Mouse (Mus musculus): ENCODE results near the gene Nectin4.
A peak's percentile ranks its signal among the peaks of the same experiment; 100 is the strongest.

Nectin4 gene

DNA sequence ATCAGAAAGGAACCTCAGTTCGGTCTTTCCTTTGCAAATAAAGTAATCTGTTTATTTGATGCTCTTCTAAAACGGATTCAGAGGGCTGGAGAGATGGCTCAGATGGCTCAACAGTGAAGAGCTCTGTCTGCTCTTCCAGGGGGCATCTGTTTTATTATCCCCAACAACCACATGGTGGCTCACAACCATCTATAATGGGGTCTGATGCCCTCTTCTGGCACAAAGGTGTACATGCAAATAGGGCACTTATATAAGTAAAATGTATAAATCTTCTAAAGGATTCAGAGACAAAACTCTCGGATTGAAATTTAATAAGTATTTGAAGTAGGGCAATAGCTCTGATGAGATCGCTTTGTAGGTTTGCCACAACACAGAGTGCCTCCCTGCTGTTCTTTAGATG is 11.5 kb upstream of the Nectin4 start:
- peak; percentile 50 for DNase-seq (ENCODE audit: low read depth, low spot score)

GRCm38 (mm10) chr1:171360253-171360652 is 9.6 kb upstream of the Nectin4 start:
- no peak for DNase-seq (ENCODE audit: low read depth, low spot score)

DNA sequence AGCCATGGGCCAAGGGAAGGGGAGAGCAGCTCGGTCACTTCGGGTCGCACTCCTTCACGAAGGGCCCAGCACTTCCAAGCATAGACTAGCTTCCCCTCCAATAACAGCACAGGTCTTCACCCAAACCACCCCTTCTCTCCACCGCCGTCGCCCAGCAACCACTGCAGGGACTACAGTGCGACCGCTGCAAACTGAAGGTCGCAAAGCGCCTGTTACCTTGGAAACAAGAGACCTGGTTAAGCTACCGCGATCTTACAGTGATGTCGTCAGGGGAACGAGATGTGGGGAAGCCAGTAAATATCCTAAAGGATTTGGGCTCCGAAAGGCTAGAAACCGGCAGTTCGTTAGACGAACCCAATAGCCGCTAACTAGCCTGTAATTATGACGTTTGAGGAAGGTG is 9.2 kb upstream of the Nectin4 start, which contains the start of gene Klhdc9:
Gene Klhdc9, minus strand, starts transcription at position 143 of the 400 bp plus-strand sequence.
- no peak for DNase-seq (ENCODE audit: low read depth, low spot score)

DNA sequence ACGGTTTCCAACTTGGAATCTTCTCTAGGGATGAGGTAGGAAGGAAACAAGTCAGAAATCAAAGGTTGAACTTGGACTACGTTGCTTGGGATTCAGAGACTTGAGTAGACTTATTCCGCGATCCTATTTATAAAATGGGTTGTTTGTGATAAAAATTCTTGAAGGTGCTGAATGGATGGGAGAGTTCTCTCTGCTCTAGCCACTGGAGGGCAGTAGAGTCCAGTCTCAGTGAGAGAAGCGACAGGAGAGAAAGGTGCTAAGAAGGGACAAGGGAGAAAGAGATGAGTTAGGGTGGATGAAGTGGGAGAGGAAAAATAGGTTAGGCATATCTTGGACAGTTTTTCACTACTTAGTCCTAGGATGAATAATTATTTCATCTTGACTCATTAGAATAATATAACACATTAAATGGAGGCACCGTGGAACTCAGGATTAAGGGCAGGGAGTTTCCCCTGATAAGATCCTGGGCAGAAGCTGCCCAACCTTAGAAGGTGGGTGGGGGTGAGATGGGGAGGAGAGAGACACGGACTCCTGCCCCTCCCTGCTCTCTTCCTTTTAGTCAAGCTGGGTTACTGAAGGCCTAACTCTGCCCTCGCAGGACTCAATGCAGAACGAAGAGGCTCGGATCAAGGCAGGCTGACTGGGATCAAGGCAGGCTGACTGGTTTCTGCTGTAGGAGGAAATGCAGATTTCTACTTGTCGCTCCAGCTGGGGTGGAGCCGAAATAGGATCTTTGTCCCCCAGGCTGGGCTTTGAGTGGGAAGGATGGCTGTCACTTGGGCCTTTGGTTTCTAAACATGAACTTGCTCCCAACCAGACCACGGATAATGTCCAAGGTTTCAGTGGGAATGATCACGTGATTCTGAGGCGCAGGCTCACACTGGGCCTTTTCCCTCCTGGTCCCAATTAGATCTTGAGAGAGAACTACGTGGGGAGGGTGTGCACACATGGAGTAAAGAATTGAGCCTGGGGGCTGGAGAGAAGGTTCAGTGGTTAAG is 8.5 kb upstream of the Nectin4 start:
- peak; percentile 69 for DNase-seq (ENCODE audit: low read depth, low spot score)

GRCm38 (mm10) chr1:171365934-171366333 is 4.0 kb upstream of the Nectin4 start:
- no peak for DNase-seq (ENCODE audit: low read depth, low spot score)

- no peak for DNase-seq (ENCODE audit: low read depth, low spot score)
These were observed 3.0 kb downstream of the Nectin4 start for GRCm38 (mm10) chr1:171372880-171373279.

GRCm38 (mm10) chr1:171373946-171374345 is 4.0 kb downstream of the Nectin4 start:
- no peak for DNase-seq (ENCODE audit: low read depth, low spot score)

DNA sequence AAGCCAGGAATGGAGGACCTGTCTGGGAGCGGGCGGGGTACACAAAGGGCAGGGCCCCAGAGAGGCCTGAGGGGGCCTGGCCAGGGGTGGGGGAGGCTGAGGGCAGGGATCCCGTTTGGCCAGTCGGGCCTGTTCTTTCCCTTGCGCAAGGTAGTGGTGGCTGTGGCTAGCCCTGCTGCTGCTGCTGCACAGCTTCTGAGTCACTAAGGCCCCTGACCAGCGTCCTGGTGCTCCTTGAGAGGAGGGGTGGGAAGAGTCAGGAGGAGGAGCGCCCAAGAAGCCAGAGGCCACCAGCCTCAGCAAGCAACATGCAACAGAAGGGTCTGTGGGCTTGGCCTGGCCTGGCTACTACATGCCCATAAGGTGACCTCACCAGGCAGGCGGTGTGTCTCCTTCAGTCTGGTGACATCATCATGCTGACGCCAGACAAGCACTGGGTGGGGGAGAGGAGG is 5.8 kb downstream of the Nectin4 start:
- no peak for DNase-seq (ENCODE audit: low read depth, low spot score)

GRCm38 (mm10) chr1:171378298-171378697 is 8.4 kb downstream of the Nectin4 start:
- DNase-seq (ENCODE audit: low read depth, low spot score) = no peak

DNA sequence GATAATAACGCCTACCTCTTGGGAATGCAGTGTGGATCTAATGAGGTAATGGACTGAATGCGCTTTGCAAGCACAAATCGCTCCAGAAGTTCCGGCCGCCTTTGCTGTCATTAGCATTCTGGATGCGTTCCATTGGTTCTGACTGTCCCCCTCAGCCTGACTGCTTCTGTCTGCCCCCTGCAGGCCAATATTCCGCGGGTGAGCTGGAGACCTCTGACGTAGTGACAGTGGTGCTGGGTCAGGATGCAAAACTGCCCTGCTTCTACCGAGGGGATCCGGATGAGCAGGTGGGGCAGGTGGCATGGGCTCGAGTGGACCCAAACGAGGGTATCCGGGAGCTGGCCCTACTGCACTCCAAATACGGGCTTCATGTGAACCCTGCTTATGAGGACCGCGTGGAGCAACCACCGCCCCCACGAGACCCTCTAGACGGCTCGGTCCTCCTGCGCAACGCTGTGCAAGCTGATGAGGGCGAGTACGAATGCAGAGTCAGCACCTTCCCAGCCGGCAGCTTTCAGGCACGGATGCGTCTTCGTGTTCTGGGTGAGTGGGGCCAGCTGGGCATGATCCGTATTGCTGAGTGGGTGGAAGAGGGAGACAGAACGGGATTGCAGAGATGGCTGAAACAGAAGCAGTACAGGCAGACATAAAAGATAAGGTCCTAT is 10.2 kb downstream of the Nectin4 start:
- DNase-seq (ENCODE audit: low read depth, low spot score) = peak; percentile 80

GRCm38 (mm10) chr1:171382096-171382620 is 12.3 kb downstream of the Nectin4 start:
- DNase-seq (ENCODE audit: low read depth, low spot score) = peak; percentile 67

DNA sequence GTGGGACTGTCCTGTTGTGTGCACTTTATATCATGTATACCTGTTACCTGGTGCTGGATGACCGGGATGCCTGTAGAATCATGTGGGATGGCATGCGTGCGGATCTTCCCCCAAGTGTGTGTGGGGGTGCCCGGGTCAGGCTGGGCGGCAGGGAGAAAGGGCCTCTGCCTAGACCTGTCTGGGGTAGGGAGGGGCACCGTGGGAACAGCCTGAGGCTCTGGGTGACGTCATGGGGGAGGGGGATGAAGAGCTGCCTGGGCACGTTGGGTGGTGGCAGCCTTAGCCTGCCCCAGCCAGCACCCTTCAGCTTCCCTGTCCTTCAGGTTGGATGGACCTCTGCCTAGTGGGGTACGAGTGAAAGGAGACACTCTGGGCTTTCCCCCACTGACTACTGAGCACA is 14.5 kb downstream of the Nectin4 start:
- no peak for DNase-seq (ENCODE audit: low read depth, low spot score)

GRCm38 (mm10) chr1:171385171-171385570 is 15.3 kb downstream of the Nectin4 start:
- peak; percentile 60 for DNase-seq (ENCODE audit: low read depth, low spot score)

DNA sequence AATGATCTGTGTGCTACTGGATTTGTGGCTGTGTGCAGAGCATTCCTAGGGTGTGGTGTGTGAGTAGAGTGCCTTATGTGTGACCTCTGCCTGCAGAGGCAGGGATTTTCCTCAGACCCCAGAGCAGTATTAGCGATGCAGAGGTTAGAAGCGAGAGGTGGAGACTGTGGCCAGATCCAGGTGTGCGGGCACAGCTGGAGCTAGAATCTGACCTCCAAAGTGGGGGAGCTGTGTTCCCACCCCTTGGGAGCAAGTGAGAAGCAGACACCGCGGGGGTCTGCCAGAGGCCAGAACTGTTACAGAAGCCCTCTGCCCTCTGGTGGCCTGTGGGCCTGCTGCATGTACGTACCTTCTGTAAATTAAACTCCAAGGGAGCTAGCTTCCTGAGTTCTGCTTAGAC is 17.2 kb downstream of the Nectin4 start:
- peak; percentile 70 for DNase-seq (ENCODE audit: low read depth, low spot score)

- peak; percentile 97 for DNase-seq (ENCODE audit: low read depth, low spot score)
These were observed 18.6 kb downstream of the Nectin4 start, which contains the start of gene Arhgap30 for GRCm38 (mm10) chr1:171388376-171389102. Gene Arhgap30, plus strand, starts transcription at chr1:171388954.

DNA sequence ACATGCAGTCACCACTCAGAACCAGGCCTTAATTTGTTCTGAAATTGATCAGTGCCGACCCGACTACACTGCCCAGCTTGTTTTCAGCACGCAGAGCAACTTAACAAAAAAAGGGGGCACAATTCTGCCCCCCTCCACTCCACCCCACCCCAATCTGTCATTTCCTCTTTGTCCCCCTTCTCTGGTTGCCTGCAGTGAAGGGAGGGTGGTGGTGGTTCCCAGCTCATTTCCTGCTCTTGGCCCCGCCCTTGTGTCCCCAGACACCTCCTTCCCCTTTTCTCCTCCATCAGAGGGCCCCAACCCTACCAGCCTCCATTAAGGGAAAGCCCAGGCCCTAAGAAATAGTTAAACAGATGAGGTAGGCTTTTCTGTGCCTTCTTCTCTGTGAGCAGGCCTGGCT is 20.2 kb downstream of the Nectin4 start:
- peak; percentile 94 for DNase-seq (ENCODE audit: low read depth, low spot score)

GRCm38 (mm10) chr1:171401821-171402220 is 31.9 kb downstream of the Nectin4 start:
- no peak for DNase-seq (ENCODE audit: low read depth, low spot score)

- no peak for DNase-seq (ENCODE audit: low read depth, low spot score)
These were observed 33.1 kb downstream of the Nectin4 start for GRCm38 (mm10) chr1:171402991-171403390.

GRCm38 (mm10) chr1:171407263-171407662 is 37.4 kb downstream of the Nectin4 start:
- DNase-seq (ENCODE audit: low read depth, low spot score) = no peak

- DNase-seq (ENCODE audit: low read depth, low spot score) = peak; percentile 68
These were observed 40.3 kb downstream of the Nectin4 start for GRCm38 (mm10) chr1:171410231-171410630.

DNA sequence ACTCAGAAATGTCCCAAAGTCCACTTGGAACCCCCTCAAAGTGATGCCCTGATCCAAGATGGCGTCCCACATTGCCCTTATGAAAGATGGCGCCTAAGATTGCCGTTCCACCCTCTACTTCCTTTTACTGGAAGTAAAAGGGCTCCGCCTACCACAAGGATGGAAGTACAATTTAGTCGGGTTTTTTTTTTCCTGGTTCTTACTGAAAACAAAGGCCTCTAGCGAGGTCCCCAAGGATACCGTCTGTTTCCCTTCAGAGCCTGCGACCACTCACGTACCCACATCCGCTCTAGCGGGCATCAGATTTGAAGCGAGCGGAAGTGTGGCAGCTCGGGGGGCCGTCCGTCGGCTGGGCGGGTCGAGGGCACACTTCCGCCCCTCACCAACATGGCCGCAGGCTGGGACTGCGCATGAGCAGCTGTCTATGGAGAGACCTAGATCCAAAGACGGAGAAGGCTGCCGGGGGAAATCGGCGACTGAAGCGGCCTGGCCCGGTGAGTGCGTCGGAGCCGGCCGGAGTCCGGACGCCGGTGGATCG is 41.1 kb downstream of the Nectin4 start, which contains the start of gene Usf1:
Gene Usf1, plus strand, starts transcription at position 367 of the 538 bp plus-strand sequence.
- peak; percentile 98 for DNase-seq (ENCODE audit: low read depth, low spot score)
